Mouse (Mus musculus): Measurements from ENCODE around the gene Tmem208. TPM values are rescaled to one million over a fixed set of nuclear protein-coding genes. Genes with fewer than 3 reads are reported as not detected.

Tmem208 gene
- polyA plus RNA-seq, 1 experiment, result 3.4 TPM

DNA sequence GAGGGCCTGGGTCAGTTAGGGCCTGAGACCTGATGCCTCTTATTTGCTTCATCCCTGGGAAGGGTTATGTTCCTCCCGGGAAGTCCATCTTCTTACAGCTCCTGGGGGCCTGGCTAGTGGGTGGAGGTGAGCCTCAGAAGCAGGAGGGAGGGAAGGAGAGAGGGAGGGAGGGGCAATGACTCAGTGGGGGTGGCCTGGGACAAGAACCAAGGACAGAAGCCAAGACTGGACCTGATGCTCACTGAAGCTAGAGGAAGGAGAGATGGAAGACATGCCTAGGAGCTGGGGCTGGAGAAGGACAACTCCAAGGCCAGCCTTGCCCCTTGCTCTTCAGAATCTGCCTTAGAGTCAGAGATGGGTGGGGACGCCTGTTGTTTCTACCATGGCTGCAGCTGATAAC lies 46.9 kb downstream of the Tmem208 start, which contains the start of gene Plekhg4:
Plekhg4 (plus strand) TSS at position 243 of the 400 bp plus-strand sequence.
- Histone ChIP-seq H3K36me3 (ENCODE audit: control insufficient read depth) (no peaks in the 10 kb centered on the region), H3K27me3 (ENCODE audit: control insufficient read depth) (peaks cover 9% of the 10 kb centered on the region), H3K4me1 (ENCODE audit: control insufficient read depth) (peaks cover 17% of the 10 kb centered on the region), H3K4me3 (replicated peaks) (no peak within 1 kb of the TSS), H3K9me3 (ENCODE audit: control insufficient read depth, low read length) (peaks cover 6% of the 10 kb centered on the region; the same call in 1 of the 2 replicates)
- TF ChIP-seq GATA1 (IDR thresholded peaks at IDR 0.05; ENCODE audit: low read length) (no peak), TAL1 (IDR thresholded peaks at IDR 0.05; ENCODE audit: low read length) (no peak)

DNA sequence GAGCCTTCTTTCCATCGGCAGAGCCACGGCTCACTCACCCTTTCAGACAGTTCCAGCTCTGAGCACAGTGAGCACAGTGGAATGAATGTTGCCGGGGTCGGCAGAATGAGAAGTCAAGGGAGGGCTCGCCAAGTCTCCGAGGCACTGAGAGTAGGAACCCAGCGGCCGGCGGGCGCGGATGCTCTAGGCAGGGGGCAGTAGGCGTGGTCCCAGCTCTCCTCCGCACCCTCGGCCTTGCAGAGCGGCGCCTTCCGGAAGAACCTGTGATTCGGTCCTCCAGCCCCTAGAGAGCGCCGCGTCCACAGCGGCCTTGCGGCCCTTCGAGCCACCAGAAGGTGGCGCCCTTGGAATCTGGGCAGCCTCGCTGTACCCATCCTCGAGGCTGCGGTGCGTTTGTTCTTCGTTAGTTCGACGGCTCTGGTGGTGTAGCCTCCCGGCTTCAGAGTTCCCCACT lies 48.4 kb downstream of the Tmem208 start:
- no peak overlapping the region for H3K4me3 ChIP-seq (replicated peaks)
- TF ChIP-seq GATA1 (IDR thresholded peaks at IDR 0.05; ENCODE audit: low read length) (no peak), TAL1 (IDR thresholded peaks at IDR 0.05; ENCODE audit: low read length) (no peak)
- no peaks in the 10 kb centered on the region for H3K36me3 ChIP-seq (ENCODE audit: control insufficient read depth)
- H3K4me1 ChIP-seq (ENCODE audit: control insufficient read depth), result peaks cover 17% of the 10 kb centered on the region
- H3K9me3 ChIP-seq (ENCODE audit: control insufficient read depth, low read length), result peaks cover 6% of the 10 kb centered on the region; the same call in 1 of the 2 replicates
- H3K27me3 ChIP-seq (ENCODE audit: control insufficient read depth), result peaks cover 9% of the 10 kb centered on the region

DNA sequence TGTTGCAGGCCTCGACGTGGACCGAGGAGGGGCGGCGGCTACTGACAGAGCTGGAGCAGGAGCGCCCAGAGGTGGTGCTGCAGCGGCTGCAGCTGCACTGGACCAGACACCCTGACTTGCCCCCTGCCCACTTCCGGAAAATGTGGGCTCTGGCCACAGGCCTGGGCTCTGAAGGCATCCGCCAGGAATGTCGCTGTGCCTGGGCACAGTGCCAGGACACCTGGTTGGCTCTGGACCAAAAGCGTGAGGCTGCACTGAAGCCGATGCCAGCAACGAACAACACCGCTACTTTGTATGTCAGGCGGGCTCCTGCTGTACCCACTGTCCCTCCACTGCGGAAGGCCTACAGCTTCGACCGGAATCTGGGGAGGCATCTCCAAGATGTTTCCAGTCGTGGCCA lies 52.5 kb downstream of the Tmem208 start:
- peaks cover 8% of the 10 kb centered on the region for H3K4me1 ChIP-seq (ENCODE audit: control insufficient read depth)
- H3K9me3 ChIP-seq (ENCODE audit: control insufficient read depth, low read length), result peaks cover 6% of the 10 kb centered on the region; the same call in 1 of the 2 replicates
- TF ChIP-seq GATA1 (IDR thresholded peaks at IDR 0.05; ENCODE audit: low read length), result no peak
- no peak for TF ChIP-seq TAL1 (IDR thresholded peaks at IDR 0.05; ENCODE audit: low read length)
- H3K27me3 ChIP-seq (ENCODE audit: control insufficient read depth), result peaks cover 9% of the 10 kb centered on the region
- H3K36me3 ChIP-seq (ENCODE audit: control insufficient read depth), result no peaks in the 10 kb centered on the region
- no peak overlapping the region for H3K4me3 ChIP-seq (replicated peaks)

DNA sequence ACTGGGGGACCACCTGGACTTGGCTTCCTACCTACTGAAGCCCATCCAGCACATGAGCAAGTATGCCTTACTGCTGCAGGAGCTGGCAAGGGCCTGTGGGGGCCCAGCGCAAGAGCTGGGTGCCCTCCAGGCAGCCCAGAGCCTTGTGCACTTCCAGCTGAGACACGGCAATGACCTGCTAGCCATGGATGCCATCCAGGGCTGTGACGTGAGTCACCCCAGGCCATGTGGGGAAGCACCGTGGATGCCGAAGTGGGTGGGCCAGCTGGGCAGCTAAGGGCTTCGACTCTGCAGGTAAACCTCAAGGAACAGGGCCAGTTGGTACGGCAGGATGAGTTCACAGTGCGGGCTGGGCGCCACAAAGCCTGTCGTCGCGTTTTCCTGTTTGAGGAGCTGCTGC lies 54.2 kb downstream of the Tmem208 start:
- Histone ChIP-seq H3K4me3 (replicated peaks) (no peak overlapping the region), H3K9me3 (ENCODE audit: control insufficient read depth, low read length) (no peaks in the 10 kb centered on the region), H3K36me3 (ENCODE audit: control insufficient read depth) (no peaks in the 10 kb centered on the region), H3K27me3 (ENCODE audit: control insufficient read depth) (no peaks in the 10 kb centered on the region), H3K4me1 (ENCODE audit: control insufficient read depth) (no peaks in the 10 kb centered on the region)
- no peak for TF ChIP-seq TAL1 (IDR thresholded peaks at IDR 0.05; ENCODE audit: low read length)
- TF ChIP-seq GATA1 (IDR thresholded peaks at IDR 0.05; ENCODE audit: low read length), result no peak

DNA sequence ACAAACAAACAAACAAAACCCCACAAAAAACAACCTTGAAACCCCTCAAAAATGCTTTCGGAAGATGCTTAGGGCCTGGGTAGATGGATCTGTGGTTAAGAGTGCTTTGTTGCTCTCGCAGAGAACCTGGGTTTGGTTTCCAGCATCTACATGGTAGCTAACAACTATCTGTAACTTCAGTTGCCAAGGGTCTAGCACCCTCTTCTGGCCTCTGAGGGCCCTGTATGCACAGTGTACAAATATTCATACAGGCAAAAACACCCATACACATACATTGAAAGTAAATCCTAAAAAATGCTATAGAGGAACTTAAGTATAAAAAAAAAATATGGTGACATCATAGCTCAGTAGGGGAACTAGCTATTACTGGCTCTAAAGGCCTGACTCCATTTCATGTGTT lies 57.9 kb downstream of the Tmem208 start:
- Histone ChIP-seq H3K4me3 (replicated peaks) (no peak overlapping the region), H3K27me3 (ENCODE audit: control insufficient read depth) (no peaks in the 10 kb centered on the region)
- no peak for TF ChIP-seq TAL1 (IDR thresholded peaks at IDR 0.05; ENCODE audit: low read length)
- no peak for TF ChIP-seq GATA1 (IDR thresholded peaks at IDR 0.05; ENCODE audit: low read length)

More for the DNA sequence above, 57.9 kb downstream of the Tmem208 start:
- Histone ChIP-seq H3K4me1 (ENCODE audit: control insufficient read depth) (no peaks in the 10 kb centered on the region), H3K36me3 (ENCODE audit: control insufficient read depth) (no peaks in the 10 kb centered on the region), H3K9me3 (ENCODE audit: control insufficient read depth, low read length) (no peaks in the 10 kb centered on the region)

Other genes with a start within 250 kb of the Tmem208 start
- gene Ces3b, start 242.6 kb upstream of the Tmem208 start, polyA plus RNA-seq (2012), result not detected in 2 replicates
- not detected in 2 replicates for gene Ces4a, start 194.6 kb upstream of the Tmem208 start, polyA plus RNA-seq (2012)
- 0.06 and 0.11 TPM in 2 replicates for gene Cbfb, start 155.7 kb upstream of the Tmem208 start, polyA plus RNA-seq (2012)
- gene D230025D16Rik, start 101.2 kb upstream of the Tmem208 start, polyA plus RNA-seq (2012), result 0.63 and 1.3 TPM in 2 replicates
- gene B3gnt9, start 71.2 kb upstream of the Tmem208 start, polyA plus RNA-seq (2012), result 0.74 and 1.0 TPM in 2 replicates
- 1.7 and 2.0 TPM in 2 replicates for gene Tradd, start 61.7 kb upstream of the Tmem208 start, polyA plus RNA-seq (2012)
- 0.10 and 0.27 TPM in 2 replicates for gene Fbxl8, start 61.7 kb upstream of the Tmem208 start, polyA plus RNA-seq (2012)
- gene Hsf4, start 56.6 kb upstream of the Tmem208 start, polyA plus RNA-seq (2012), result not detected in 2 replicates
- gene Nol3, start 50.2 kb upstream of the Tmem208 start, polyA plus RNA-seq (2012), result not detected in 2 replicates
- 0.01 and 0.09 TPM in 2 replicates for gene 4931428F04Rik, start 36.5 kb upstream of the Tmem208 start, polyA plus RNA-seq (2012)
- 1.6 and 1.7 TPM in 2 replicates for gene Exoc3l, start 30.3 kb upstream of the Tmem208 start, polyA plus RNA-seq (2012)
- 30.0 and 45.9 TPM in 2 replicates for gene E2f4, start 28.7 kb upstream of the Tmem208 start, polyA plus RNA-seq (2012)
- 0.97 and 1.1 TPM in 2 replicates for gene Elmo3, start 20.8 kb upstream of the Tmem208 start, polyA plus RNA-seq (2012)
- gene Lrrc29, start 76 bp upstream of the Tmem208 start, polyA plus RNA-seq (2012), result 2.5 and 3.1 TPM in 2 replicates
- 0.19 and 0.21 TPM in 2 replicates for gene Fhod1, start 21.6 kb downstream of the Tmem208 start, polyA plus RNA-seq (2012)
- 0.02 TPM in 1 of 2 replicates, not detected in the other for gene Slc9a5, start 22.5 kb downstream of the Tmem208 start, polyA plus RNA-seq (2012)
- gene Plekhg4, start 46.9 kb downstream of the Tmem208 start, polyA plus RNA-seq (2012), result not detected in 2 replicates
- not detected in 2 replicates for gene Kctd19, start 87.1 kb downstream of the Tmem208 start, polyA plus RNA-seq (2012)
- 0.03 and 0.05 TPM in 2 replicates for gene Lrrc36, start 87.2 kb downstream of the Tmem208 start, polyA plus RNA-seq (2012)
- gene Tppp3, start 145.2 kb downstream of the Tmem208 start, polyA plus RNA-seq (2012), result 0.34 and 0.96 TPM in 2 replicates
- gene Zdhhc1, start 170.5 kb downstream of the Tmem208 start, polyA plus RNA-seq (2012), result 0.14 and 0.23 TPM in 2 replicates
- gene Hsd11b2, start 192.4 kb downstream of the Tmem208 start, polyA plus RNA-seq (2012), result not detected in 2 replicates
- 7.7 and 7.8 TPM in 2 replicates for gene Atp6v0d1, start 239.7 kb downstream of the Tmem208 start, polyA plus RNA-seq (2012)

Measured in erythroblast, embryonic 14.5 days (primary cell).